Mouse (Mus musculus): ENCODE results near the gene Mmd2.

The Mmd2 gene

GRCm38 (mm10) chr5:142608989-142609325, 357 bp upstream of the Mmd2 start:
- DNase-seq (ENCODE audit: low spot score in 2 of 2) = no peak

DNA sequence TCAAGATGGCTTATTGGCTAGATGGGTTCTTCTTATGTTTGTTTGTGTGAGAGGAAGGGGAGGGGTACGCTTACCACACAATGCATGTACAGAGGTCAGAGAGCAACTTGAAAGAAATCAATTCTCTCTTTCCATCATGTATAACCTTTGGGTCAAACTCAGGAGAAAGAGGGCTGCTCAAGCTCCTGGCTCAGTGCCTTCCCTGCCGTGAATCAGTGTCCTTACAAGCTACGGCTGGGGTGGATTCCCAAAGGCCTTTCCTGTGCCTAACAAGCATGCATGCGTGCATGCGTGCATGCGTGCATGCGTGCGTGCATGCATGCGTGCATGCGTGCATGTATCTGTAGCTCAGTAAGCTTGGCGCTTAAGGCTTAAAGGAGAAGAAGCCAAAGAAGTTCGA, 3.3 kb downstream of the Mmd2 start:
- DNase-seq (ENCODE audit: low spot score in 2 of 2) = no peak

DNA sequence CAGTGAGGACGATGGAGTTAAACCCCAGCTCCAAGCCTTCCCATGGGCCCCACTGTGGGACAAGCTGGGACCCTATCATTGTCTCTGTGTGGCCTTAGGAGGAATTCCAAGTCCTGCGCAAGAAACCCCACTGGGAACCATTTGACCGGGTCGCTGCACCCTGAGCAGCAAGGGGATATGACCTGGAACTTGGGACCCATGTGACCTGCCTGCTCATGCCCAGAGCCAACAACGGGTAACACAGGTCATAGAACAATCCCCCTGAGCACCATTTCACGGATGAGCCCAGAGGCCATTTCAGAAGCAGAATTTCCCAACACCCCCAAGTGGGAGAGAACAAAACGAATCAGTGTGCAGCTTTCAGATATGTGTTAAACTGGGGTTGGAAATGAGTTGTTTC, 4.2 kb downstream of the Mmd2 start:
- no peak for DNase-seq (ENCODE audit: low spot score in 2 of 2)

DNA sequence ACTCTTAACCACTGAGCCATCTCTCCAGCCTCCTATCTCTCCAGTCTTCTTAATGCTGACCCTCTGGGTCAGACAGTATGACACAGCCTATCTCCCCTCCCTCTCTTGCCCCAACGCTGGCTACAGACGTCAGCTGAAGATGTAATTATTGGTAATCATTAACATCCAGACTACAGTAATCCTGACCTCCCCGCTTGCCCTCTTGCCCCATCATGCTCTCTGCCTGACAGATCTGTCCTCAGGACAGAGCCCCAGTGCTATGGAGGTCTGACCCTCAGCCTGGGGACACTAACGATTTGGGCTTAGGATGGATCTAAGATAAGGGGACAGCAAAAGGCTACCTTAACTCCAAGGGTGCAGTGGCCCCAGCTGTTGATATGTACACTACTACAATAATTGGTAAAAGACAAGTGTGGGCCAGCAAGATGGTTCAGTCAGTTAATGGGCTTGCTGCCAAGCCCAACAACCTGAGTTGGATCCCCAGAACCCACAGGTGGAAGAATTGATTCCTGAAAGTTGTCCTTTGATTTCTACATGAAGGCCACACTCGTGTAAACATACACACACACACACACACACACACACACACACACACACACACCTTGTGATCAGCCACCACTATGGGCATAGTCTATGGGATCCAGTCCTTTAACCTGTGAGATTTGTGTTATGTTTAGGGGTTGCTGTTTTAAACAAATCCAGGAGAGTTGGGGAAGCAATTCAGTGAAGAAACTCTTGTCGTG, 10.8 kb downstream of the Mmd2 start:
- no peak for DNase-seq (ENCODE audit: low spot score in 2 of 2)

- DNase-seq (ENCODE audit: low spot score in 2 of 2) = no peak
Measured at GRCm38 (mm10) chr5:142596723-142597122, 11.9 kb downstream of the Mmd2 start.

DNA sequence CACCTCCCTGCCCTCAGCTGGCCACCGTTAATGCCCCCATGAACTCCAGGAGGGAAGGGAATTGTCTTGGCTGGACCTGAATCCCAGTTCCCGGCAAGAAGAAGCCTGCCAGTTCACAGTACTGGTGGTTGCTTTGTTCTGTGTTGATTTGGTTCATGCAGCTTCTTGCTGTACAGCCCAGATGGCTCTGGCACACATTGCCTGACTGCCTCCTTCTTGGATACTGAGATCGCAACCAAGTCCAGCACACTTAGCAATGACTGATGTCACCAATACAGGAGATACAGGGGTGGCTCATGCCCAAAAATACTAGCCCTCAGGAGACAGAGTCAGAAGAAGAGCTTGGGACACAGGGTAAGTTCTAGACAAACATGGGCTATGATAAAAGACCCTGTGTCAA, 12.9 kb downstream of the Mmd2 start:
- DNase-seq (ENCODE audit: low spot score in 2 of 2) = no peak

DNA sequence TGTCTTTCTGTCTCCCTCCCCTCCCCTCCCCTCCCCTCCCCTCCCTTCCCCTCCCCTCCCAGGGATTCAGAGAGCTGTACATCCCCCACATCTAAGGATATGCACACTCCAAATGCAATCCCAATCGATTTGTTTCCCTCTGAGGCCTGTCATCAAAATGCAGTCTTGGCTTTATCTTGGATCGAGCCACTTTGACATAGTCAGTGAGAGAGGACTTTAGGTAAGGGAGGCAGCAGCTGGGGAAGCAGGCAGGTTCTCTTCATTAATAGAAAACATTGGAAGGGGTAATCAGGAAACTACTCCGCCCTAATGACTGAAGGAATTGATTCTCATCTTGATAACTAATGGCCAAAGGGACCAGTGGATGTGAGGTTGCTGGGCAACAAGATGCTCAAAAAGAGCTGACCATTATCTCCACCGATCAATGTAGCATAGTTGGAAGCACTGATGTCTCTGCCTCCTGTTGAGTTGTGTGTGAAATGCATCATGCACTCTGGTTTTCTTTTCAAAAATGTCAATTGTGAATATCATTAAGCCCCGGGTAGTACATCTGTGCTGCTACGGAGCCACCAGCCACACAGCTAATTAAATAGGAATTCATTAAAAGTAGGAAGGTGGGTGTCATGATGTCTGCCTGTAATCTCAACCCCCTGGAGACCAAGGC, 17.5 kb downstream of the Mmd2 start:
- DNase-seq (ENCODE audit: low spot score in 2 of 2) = no peak

- DNase-seq (ENCODE audit: low spot score in 2 of 2) = peak; percentile 77 to 82
Measured at GRCm38 (mm10) chr5:142583616-142584126, 24.9 kb downstream of the Mmd2 start.

DNA sequence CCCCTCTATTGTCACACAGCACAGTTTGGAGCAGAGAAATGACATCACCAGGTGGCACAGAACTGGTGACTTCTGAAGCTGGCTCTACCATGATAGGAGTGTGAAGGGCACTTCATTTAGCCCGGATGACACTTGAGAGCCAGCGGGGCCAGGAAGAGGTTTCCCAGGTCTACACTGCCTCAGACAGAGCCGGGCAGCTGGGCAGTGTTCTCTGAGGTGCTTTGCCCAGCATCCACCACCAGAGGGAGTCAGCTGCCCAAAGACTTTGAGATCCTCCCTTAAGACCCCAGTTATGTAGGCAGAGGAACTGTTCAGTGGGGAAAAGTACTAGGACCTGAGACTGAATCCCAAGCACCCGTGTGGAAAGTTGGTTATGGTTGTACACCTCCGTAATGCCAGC, 27.1 kb downstream of the Mmd2 start:
- DNase-seq (ENCODE audit: low spot score in 2 of 2) = peak; percentile 50 to 73

DNA sequence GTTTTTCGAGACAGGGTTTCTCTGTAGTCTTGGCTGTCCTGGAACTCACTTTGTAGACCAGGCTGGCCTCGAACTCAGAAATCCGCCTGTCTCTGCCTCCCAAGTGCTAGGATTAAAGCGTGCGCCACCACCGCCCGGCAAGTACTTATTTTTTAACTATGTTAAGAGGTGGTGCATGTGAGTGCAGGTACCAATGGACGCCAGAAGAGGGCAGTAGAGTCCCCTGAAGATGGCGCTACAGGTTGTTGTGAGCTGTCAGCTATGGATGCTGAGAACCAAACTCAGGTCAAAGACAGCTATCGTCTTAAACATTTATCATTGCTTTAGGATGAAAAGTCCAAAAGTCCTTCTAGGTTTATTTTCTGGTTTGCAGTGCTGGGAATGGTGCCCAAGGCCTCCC, 30.4 kb downstream of the Mmd2 start:
- no peak for DNase-seq (ENCODE audit: low spot score in 2 of 2)

DNA sequence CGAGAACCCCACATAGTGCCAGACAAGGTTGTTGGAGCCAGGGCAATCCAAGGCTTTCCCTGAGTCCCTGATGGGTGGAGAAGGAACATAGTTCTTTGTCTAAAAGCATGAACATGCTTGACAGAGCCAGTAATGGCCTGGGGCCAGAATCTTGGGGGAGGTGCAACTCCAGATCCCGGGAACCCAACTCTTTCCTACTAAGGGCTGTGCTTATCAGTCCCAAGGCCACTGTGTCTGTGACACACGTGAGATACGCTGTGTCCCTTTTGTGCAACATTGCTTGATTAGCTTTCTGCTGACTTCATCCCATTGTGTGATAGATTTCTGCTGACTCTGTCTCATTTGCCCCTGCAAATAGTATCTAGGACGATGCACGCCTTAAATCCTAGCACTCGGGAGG, 31.8 kb downstream of the Mmd2 start:
- no peak for DNase-seq (ENCODE audit: low spot score in 2 of 2)

- no peak for DNase-seq (ENCODE audit: low spot score in 2 of 2)
Measured at GRCm38 (mm10) chr5:142574323-142575057, 34.1 kb downstream of the Mmd2 start.

GRCm38 (mm10) chr5:142564606-142565005, 44.0 kb downstream of the Mmd2 start:
- no peak for DNase-seq (ENCODE audit: low spot score in 2 of 2)

GRCm38 (mm10) chr5:142560261-142560660, 48.3 kb downstream of the Mmd2 start:
- DNase-seq (ENCODE audit: low spot score in 2 of 2) = no peak

GRCm38 (mm10) chr5:142557397-142558067, 51.1 kb downstream of the Mmd2 start:
- DNase-seq (ENCODE audit: low spot score in 2 of 2) = peak; percentile 74 to 84

- no peak for DNase-seq (ENCODE audit: low spot score in 2 of 2)
Measured at GRCm38 (mm10) chr5:142556721-142557120, 51.9 kb downstream of the Mmd2 start.

DNA sequence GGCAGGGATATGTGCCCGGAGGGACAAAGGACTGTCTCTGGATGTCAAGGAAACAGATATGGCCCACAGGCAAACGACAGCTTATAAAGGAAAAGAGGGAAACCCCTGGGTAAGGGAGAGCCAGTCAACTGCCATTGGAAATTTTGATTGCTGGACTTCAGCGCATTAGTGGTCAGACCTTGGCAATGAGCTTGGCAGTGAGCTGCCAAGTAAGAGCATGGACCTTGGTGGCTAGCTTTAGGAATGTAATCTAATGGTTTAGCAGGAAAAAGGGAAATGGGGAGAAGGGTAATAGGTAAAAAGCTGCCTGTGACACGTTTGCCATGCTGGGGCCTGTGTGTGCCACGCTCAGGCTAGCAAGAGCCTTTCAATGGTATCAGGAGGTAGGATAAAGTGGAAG, 52.7 kb downstream of the Mmd2 start:
- DNase-seq (ENCODE audit: low spot score in 2 of 2) = no peak

DNA sequence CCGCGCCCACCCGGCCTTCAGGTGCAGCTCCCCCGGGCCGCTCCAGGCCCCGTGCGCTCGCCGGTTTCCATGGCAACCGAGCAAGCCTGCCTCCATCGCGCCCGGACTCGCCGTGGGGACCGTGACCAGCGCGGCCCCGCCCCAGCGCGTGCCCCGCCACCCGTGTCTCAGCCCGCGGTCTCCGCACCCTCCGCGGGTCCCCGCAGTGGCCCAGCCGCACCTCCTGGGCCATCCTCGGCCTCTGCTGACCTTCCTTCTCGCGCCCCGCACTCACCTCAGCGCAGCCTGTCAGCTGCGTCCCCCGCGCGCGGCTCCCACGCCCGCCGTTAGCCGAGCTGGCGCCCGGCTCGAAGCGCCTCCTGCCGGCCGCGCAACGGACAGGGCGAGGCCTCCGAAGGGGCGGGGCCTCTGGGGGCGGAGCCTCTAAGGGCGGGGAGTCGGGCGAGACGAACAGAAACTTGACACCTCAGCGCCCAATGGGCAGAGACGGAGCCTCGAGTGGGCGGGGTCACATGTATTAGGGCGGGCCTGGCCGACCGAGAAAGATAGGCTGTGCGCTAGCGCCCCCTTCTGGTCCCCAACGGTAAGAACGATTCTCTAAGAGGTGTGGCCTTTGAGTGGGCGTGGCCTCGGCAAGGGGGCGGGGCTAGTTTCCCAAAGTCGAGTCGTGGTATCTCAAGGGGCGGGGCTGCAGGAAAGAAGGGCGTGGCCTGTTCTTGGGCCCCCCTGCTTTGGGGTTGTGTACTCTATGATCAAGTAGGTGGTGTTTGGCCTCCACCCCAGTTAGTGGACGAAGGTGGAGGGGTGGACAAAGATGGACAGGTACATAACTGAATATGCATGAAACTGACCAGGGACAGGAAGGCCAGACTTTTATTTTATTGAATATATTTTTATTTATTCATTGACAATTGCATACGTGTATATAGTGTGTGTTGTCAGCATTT, 57.6 kb downstream of the Mmd2 start, which contains the start of gene Radil:
Radil (minus strand) TSS at position 393 of the 947 bp plus-strand sequence.
- peak; percentile 97 to 98 for DNase-seq (ENCODE audit: low spot score in 2 of 2)

DNA sequence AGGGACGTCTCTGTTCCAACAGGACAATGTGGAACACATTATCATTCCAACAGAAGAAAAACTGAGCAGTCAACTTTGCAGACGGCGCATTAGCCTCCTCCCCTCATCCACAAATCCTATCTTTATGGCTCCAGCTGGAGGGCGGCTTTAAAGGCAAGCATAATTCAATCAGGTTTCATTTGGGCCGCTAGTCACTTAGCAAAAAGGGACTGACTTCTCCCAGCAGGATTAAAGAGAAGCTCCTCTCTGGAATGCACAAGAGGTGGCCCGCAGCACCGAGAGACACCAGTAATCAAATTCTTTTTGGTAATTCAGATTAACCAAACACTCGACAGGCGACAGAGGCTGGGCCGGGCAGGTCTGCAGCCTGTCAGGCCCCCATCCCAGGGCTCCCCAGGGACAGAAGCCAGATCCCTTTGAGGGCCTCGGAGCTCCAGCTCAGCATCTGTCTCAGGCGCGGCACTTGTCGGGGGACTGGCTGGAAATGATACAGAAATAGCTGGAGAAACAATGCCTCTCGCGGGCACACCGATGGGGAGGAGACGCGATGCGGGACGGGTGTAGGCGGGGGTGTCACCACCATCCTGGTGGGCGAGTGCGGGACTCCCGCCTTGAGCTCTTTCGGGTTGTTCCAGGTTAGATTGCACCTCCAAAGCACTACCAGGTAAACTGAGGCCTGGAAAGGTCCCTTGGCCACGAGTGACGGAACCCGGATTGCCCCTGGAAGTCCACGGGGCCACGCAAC, 58.5 kb downstream of the Mmd2 start:
- peak in 1 of 2 experiments; percentile 48 for DNase-seq (ENCODE audit: low spot score in 2 of 2)

DNA sequence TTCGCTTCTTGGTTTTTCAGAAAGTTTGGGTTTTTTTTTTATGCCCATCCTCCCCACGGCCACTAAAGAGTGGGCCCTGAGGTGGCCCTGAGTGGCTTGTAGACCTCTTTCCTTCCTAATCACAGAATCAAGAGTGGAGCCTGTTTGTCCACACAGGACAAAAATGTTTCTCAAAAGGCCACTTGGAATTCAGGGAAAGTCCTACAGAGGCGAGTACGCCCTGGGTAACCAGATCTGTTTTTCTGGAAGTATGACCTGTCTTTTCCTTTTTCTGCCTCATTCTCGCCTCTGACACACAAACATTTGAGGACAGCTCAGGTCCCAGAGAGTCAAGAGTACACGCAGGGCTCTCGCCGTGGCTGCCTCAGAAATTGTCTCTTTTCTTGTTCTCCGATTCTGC, 59.2 kb downstream of the Mmd2 start:
- DNase-seq (ENCODE audit: low spot score in 2 of 2) = no peak
